Mouse (Mus musculus): ENCODE data around the gene Cnbp.

The Cnbp gene

DNA sequence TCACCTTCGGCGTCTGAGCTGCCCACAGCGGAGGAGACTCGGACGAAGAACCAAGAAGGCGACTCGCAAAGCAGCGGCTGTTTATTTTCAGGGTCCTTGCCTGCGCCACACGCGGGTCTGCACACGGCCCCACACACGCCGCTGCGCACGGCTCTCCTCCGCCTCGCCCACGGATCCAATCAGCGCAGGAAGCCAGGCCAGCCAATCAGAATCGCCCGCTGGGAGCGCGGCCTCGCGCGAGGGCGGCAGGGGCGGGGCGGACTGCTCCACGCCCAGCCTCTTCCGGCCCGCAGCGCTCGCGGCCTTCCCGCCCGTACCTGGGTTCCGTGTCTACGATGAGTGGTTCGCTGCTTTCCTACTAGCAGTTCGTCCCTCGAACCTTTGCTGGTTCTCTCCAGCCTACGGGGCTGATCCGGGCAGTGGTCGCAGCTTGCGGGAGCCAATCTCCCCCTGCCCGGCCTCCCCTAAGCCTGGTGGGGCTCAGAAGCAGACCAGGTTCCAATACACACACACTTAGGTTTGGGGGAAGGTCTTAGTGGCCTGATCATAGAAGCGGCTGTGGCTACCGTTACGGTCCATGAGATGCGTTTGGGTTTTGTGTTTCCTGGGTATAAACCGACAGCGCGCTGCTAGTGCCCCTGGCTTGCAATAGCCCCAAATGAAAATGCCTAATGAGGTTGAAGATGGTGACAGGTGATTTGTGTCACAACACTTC lies at the start of gene Cnbp:
Gene Cnbp, minus strand, starts transcription at position 207 of the 715 bp plus-strand sequence.
- H3K4me1 ChIP-seq (replicated peaks; ENCODE audit: low read depth, low read length) = peaks cover 68% of the 10 kb centered on the region
- H3K36me3 ChIP-seq (ENCODE audit: insufficient read depth, low read length) = peaks cover 33% of the 10 kb centered on the region
- no peak for TF ChIP-seq POU5F1 (IDR thresholded peaks at IDR 0.05; ENCODE audit: borderline replicate concordance, low read length)
- TF ChIP-seq NANOG (IDR thresholded peaks at IDR 0.05; ENCODE audit: borderline replicate concordance, low read length) = no peak
- no peak for TF ChIP-seq CTCF (conservative IDR thresholded peaks at IDR 0.05; ENCODE audit: low read length)
- H3K27me3 ChIP-seq (ENCODE audit: insufficient read depth, low read length) = no peaks in the 10 kb centered on the region
- H3K9me3 ChIP-seq (ENCODE audit: low read length) = no peaks in the 10 kb centered on the region
- peak within 1 kb of the TSS; percentile 99 for H3K4me3 ChIP-seq (replicated peaks; ENCODE audit: low read length)

DNA sequence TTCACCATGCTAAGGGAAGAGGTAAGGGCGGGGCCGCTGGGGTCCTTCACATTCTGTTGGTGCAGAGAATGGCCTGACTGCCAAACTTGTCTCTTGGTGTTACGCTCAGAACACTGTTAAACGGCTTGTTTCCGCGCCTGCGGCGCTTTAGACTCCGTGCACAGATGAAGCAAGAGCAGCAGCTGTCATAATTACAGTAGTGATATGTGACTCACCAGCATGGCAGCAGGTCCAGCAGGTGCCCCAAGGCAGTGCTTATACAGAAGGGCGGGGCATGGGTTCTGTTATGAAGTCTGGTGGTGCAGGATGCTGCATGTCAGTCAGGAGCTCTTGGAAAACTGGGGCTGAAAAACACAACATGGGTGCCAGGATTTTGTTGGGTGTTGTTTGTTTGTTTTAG lies 47.1 kb upstream of the Cnbp start:
- H3K4me3 ChIP-seq (replicated peaks; ENCODE audit: low read length) = no peak overlapping the region
- peaks cover 100% of the 10 kb centered on the region for H3K36me3 ChIP-seq (ENCODE audit: insufficient read depth, low read length)
- no peak for TF ChIP-seq POU5F1 (IDR thresholded peaks at IDR 0.05; ENCODE audit: borderline replicate concordance, low read length)
- no peak for TF ChIP-seq CTCF (conservative IDR thresholded peaks at IDR 0.05; ENCODE audit: low read length)
- no peak for TF ChIP-seq NANOG (IDR thresholded peaks at IDR 0.05; ENCODE audit: borderline replicate concordance, low read length)
- H3K4me1 ChIP-seq (replicated peaks; ENCODE audit: low read depth, low read length) = peaks cover 17% of the 10 kb centered on the region
- no peaks in the 10 kb centered on the region for H3K27me3 ChIP-seq (ENCODE audit: insufficient read depth, low read length)
- H3K9me3 ChIP-seq (ENCODE audit: low read length) = no peaks in the 10 kb centered on the region

DNA sequence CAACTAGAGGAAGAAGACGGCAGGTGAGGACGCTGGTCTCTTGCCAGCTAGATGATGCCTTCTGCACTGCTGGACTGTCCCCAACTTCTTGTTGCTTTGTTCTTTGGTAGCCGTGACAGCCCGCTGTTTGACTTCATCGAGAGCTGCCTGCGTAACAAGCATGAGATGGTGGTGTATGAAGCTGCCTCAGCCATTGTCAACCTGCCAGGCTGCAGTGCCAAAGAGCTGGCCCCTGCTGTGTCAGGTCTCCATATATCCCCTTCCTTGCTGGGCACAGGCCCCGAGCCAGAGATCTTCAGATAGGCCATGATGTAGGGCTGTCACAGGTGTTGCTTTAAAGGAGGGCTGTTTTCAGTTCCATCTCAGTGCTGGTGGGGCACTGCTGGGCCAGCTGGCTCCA lies 43.0 kb upstream of the Cnbp start:
- Histone ChIP-seq H3K4me3 (replicated peaks; ENCODE audit: low read length) (no peak overlapping the region), H3K36me3 (ENCODE audit: insufficient read depth, low read length) (peaks cover 100% of the 10 kb centered on the region), H3K4me1 (replicated peaks; ENCODE audit: low read depth, low read length) (peaks cover 29% of the 10 kb centered on the region), H3K9me3 (ENCODE audit: low read length) (no peaks in the 10 kb centered on the region), H3K27me3 (ENCODE audit: insufficient read depth, low read length) (no peaks in the 10 kb centered on the region)
- TF ChIP-seq CTCF (conservative IDR thresholded peaks at IDR 0.05; ENCODE audit: low read length) (no peak), POU5F1 (IDR thresholded peaks at IDR 0.05; ENCODE audit: borderline replicate concordance, low read length) (no peak), NANOG (IDR thresholded peaks at IDR 0.05; ENCODE audit: borderline replicate concordance, low read length) (no peak)

DNA sequence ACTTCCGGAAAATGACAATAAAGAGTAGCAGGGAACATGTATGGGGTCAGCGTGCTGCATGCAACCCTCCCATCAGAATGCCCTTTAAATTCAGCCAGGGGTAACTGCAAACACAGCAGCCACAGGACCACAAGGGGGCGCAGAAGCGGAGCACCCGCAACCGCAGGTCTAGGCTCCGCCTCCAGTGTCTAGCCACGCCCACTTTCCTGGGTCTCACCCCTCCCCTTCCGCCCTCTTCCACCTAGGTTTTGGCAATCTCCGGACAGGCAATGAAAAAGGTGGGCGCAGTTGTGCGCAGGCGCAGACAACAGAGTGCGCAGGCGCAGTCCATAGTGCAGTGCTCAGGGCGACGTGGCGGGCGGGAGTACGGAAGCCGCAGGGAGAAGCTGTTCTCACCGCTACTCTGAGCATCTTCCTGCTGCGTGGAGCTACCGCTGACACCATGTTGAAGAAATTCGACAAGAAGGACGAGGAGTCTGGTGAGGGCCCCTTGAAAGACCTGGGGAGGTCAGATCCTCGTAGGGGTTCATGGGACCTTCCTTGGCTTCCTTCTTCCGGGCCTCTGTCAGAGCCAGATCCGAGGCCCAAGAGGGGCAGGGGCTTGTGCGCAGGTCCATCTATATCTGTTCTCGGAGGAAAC lies 36.8 kb upstream of the Cnbp start, which contains the start of gene Copg1:
Gene Copg1, plus strand, starts transcription at position 221 of the 640 bp plus-strand sequence.
- TF ChIP-seq CTCF (conservative IDR thresholded peaks at IDR 0.05; ENCODE audit: low read length) (peak; percentile 86), POU5F1 (IDR thresholded peaks at IDR 0.05; ENCODE audit: borderline replicate concordance, low read length) (no peak)
- H3K27me3 ChIP-seq (ENCODE audit: insufficient read depth, low read length) = no peaks in the 10 kb centered on the region

DNA sequence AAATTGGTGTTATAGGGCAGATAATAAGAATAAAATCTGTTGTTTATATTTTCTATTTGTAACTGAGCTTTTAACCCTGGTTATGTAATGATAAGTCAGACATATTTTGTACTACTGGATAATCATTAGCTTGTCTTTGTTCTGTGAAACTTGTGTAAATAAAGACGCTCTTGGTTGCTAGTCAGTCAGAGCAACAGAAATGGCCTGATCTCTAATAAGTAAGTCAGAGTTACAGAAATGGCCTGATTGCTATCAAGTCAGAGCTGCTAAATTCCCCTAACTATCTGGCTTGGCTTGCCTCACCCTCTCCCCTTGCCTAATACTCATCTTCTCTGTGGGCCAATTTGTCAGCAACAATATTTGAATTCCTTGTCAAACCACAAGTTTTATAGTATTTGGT lies 35.8 kb upstream of the Cnbp start:
- Histone ChIP-seq H3K4me1 (replicated peaks; ENCODE audit: low read depth, low read length) (peaks cover 26% of the 10 kb centered on the region), H3K9me3 (ENCODE audit: low read length) (no peaks in the 10 kb centered on the region), H3K36me3 (ENCODE audit: insufficient read depth, low read length) (peaks cover 32% of the 10 kb centered on the region), H3K27me3 (ENCODE audit: insufficient read depth, low read length) (no peaks in the 10 kb centered on the region), H3K4me3 (replicated peaks; ENCODE audit: low read length) (no peak overlapping the region)
- TF ChIP-seq CTCF (conservative IDR thresholded peaks at IDR 0.05; ENCODE audit: low read length) (no peak), POU5F1 (IDR thresholded peaks at IDR 0.05; ENCODE audit: borderline replicate concordance, low read length) (no peak), NANOG (IDR thresholded peaks at IDR 0.05; ENCODE audit: borderline replicate concordance, low read length) (no peak)

More for the DNA sequence above, 36.8 kb upstream of the Cnbp start, which contains the start of gene Copg1:
- Histone ChIP-seq H3K4me3 (replicated peaks; ENCODE audit: low read length) (peak within 1 kb of the TSS; percentile 95), H3K4me1 (replicated peaks; ENCODE audit: low read depth, low read length) (peaks cover 27% of the 10 kb centered on the region), H3K36me3 (ENCODE audit: insufficient read depth, low read length) (peaks cover 42% of the 10 kb centered on the region), H3K9me3 (ENCODE audit: low read length) (no peaks in the 10 kb centered on the region)

DNA sequence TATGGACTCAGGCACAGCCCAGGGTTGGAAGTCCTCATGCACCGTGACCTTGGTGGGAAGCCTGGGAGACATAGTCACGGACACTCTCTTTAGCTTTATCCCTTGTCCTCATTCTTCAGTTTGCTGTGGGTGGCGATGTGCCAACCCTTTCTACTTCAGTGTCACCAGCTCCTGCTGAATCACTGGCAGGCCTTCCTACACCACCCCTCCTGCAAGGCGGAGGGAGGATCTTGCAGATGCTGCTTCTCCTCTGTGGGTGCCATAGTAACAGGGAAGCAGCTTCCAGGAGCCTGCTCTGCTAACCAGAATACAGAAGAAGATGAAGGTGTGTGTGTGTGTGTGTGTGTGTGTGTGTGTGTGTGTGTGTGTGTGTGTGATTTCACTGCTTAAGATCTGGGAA lies 31.9 kb upstream of the Cnbp start:
- Histone ChIP-seq H3K4me1 (replicated peaks; ENCODE audit: low read depth, low read length) (peaks cover 11% of the 10 kb centered on the region), H3K9me3 (ENCODE audit: low read length) (no peaks in the 10 kb centered on the region), H3K27me3 (ENCODE audit: insufficient read depth, low read length) (no peaks in the 10 kb centered on the region), H3K4me3 (replicated peaks; ENCODE audit: low read length) (no peak overlapping the region), H3K36me3 (ENCODE audit: insufficient read depth, low read length) (no peaks in the 10 kb centered on the region)
- TF ChIP-seq POU5F1 (IDR thresholded peaks at IDR 0.05; ENCODE audit: borderline replicate concordance, low read length) = no peak
- no peak for TF ChIP-seq NANOG (IDR thresholded peaks at IDR 0.05; ENCODE audit: borderline replicate concordance, low read length)
- no peak for TF ChIP-seq CTCF (conservative IDR thresholded peaks at IDR 0.05; ENCODE audit: low read length)

DNA sequence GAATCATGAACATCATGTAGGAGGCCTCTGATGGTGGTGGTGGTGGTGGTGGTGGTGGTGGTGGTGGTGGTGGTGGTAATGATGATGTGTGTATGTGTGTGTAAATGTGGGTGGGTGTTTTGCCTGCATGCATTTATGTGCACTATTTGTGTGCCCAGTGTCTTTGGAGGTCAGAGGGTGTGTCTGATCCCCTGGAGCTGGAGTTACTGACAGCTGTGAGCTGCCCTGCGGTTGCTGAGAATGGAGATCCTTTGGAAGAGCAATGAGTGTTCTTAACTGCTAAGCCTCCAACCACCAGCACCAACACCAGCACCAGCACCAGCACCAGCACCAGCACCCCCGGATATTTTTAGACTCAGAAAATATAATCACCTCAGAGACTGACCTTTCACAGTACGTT lies 31.3 kb upstream of the Cnbp start:
- TF ChIP-seq CTCF (conservative IDR thresholded peaks at IDR 0.05; ENCODE audit: low read length) (no peak), POU5F1 (IDR thresholded peaks at IDR 0.05; ENCODE audit: borderline replicate concordance, low read length) (no peak), NANOG (IDR thresholded peaks at IDR 0.05; ENCODE audit: borderline replicate concordance, low read length) (no peak)
- Histone ChIP-seq H3K27me3 (ENCODE audit: insufficient read depth, low read length) (no peaks in the 10 kb centered on the region), H3K9me3 (ENCODE audit: low read length) (no peaks in the 10 kb centered on the region), H3K4me1 (replicated peaks; ENCODE audit: low read depth, low read length) (peaks cover 9% of the 10 kb centered on the region), H3K4me3 (replicated peaks; ENCODE audit: low read length) (no peak overlapping the region), H3K36me3 (ENCODE audit: insufficient read depth, low read length) (no peaks in the 10 kb centered on the region)

DNA sequence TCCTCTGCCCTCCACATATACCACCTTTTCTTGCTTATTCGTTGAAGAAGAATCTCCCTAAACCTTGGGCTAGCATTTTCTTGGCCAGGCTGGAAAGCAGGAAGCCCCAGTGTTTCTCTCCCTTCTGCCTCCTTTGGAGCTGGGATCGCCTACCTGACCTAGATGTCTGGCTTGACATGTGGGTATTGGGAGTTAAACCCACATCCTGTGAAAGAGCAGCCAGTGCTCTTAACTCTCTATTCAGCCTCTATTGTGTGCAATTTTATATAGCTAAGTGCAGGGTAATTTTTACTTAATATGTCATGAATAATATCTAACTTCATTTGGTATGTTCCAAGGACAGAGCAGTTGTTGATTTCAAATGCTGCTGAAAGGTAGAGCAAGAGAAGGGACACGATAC lies 28.7 kb upstream of the Cnbp start:
- TF ChIP-seq NANOG (IDR thresholded peaks at IDR 0.05; ENCODE audit: borderline replicate concordance, low read length) = no peak
- no peak for TF ChIP-seq CTCF (conservative IDR thresholded peaks at IDR 0.05; ENCODE audit: low read length)
- TF ChIP-seq POU5F1 (IDR thresholded peaks at IDR 0.05; ENCODE audit: borderline replicate concordance, low read length) = no peak

More for the DNA sequence above, 28.7 kb upstream of the Cnbp start:
- H3K4me1 ChIP-seq (replicated peaks; ENCODE audit: low read depth, low read length) = peaks cover 23% of the 10 kb centered on the region
- H3K36me3 ChIP-seq (ENCODE audit: insufficient read depth, low read length) = no peaks in the 10 kb centered on the region
- H3K27me3 ChIP-seq (ENCODE audit: insufficient read depth, low read length) = no peaks in the 10 kb centered on the region
- no peaks in the 10 kb centered on the region for H3K9me3 ChIP-seq (ENCODE audit: low read length)
- H3K4me3 ChIP-seq (replicated peaks; ENCODE audit: low read length) = no peak overlapping the region
